Mouse (Mus musculus) megakaryocyte, embryonic 14.5 days (primary cell): Measurements from ENCODE around the gene Atp6v0e2. TPM values are rescaled to one million over a fixed set of nuclear protein-coding genes. Genes with fewer than 3 reads are reported as not detected.
"Not testable (repeated sequence)": the region's sequence is repeated elsewhere in the genome, so short reads cannot be mapped to it uniquely, and the experiment has no call there.

Experiments
- H3K27me3 ChIP-seq: replicated peaks from 2 replicates; pipeline ENCODE3; 2012; ENCODE audit warnings: inconsistent platforms
- H3K36me3 ChIP-seq: replicated peaks from 2 replicates; pipeline ENCODE3; 2012; ENCODE audit warnings: low read length, inconsistent platforms, mixed read lengths
- H3K4me1 ChIP-seq: 2 replicates; pipeline ENCODE4 v1.6.1; 2012; ENCODE audit warnings: inconsistent platforms
- H3K4me3 ChIP-seq: replicated peaks from 2 replicates; pipeline ENCODE3; 2012; ENCODE audit warnings: moderate library complexity, mild to moderate bottlenecking, inconsistent platforms
- H3K9me3 ChIP-seq: 2 replicates; pipeline ENCODE4 v1.6.1; 2012; ENCODE audit warnings: inconsistent platforms
- FLI1 ChIP-seq: IDR thresholded peaks from 2 replicates; pipeline ENCODE4 v1.6.1; 2012; ENCODE audit warnings: low read length, inconsistent platforms, mixed read lengths
- GATA1 ChIP-seq: IDR thresholded peaks from 3 replicates; pipeline ENCODE4 v1.6.1; 2012; ENCODE audit warnings: mixed read lengths, low read length, inconsistent platforms, borderline replicate concordance
- polyA plus RNA-seq: library from polyadenylated mRNA; stranded (reverse); fragments of >175 nt; gene quantifications from 2 replicates; pipeline ENCODE4 v1.2.3, GENCODE M21; 2012; ENCODE audit warnings: low replicate concordance; ENCODE audit not compliant: insufficient read depth

Gene Atp6v0e2
- polyA plus RNA-seq, 1 experiment = 2.1 TPM

- Histone ChIP-seq H3K27me3 (peaks cover 39% of the 10 kb centered on the region), H3K4me1 (peaks cover 2% of the 10 kb centered on the region; the same call in 1 of the 2 replicates), H3K4me3 (no peak overlapping the region), H3K9me3 (no peaks in the 10 kb centered on the region), H3K36me3 (peaks cover 15% of the 10 kb centered on the region)
- TF ChIP-seq FLI1 (no peak), GATA1 (no peak)
Measured at GRCm38 (mm10) chr6:48510426-48510825, 27.0 kb upstream of the Atp6v0e2 start.

- H3K4me3 ChIP-seq = no peak overlapping the region
- H3K36me3 ChIP-seq = peaks cover 28% of the 10 kb centered on the region
- peaks cover 9% of the 10 kb centered on the region for H3K9me3 ChIP-seq
- TF ChIP-seq GATA1 = no peak
- no peak for TF ChIP-seq FLI1
- H3K4me1 ChIP-seq = peaks cover 2% of the 10 kb centered on the region; the same call in 1 of the 2 replicates
- H3K27me3 ChIP-seq = peaks cover 34% of the 10 kb centered on the region
Measured at GRCm38 (mm10) chr6:48511861-48512260, 25.6 kb upstream of the Atp6v0e2 start.

DNA sequence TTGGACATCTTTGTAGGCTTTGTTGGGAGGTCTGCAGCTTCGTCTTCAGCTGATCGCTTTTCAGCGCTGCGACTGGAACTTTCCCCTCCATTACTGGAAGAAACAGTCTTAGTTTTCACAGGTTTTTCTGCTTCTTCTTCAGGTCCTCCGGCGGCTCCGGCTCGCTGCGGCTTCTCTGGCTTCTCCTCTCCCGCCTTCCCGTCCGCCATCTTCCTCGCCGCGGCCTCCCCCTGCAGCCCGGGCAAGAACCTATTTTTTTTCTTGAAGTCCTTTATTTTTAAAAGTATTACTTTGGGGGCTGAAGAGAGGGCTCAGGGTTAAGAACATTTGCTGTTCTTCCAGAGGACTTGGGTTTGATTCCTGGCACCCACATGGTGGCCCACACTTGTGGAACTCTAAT lies 12.5 kb upstream of the Atp6v0e2 start:
- H3K9me3 ChIP-seq, H3K4me1 ChIP-seq, H3K4me3 ChIP-seq: not testable (repeated sequence)
- peaks cover 31% of the 10 kb centered on the region for H3K27me3 ChIP-seq
- peaks cover 19% of the 10 kb centered on the region for H3K36me3 ChIP-seq

- TF ChIP-seq GATA1 (no peak), FLI1 (no peak)
- H3K36me3 ChIP-seq = peaks cover 31% of the 10 kb centered on the region
Measured at GRCm38 (mm10) chr6:48527901-48528300, 9.5 kb upstream of the Atp6v0e2 start.

DNA sequence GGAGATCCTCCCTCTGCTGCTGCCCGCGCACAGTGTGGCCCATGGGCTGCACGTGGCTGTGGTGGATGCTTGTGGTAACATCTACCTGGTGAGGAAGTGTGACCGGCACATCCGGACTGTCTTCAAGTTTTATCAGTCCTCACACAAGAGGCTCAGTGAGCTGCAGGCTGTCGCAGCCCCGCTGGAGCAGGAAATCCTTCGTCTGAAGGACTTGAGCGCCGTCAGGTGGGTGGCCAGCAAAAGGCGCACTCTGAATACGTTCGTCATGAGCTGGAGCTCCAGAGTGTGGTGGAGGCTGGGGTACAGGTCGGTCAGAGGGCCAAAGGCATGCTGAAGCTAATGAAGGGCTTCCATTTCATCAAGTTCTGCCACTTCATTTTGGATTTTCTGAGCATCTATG lies 8.2 kb upstream of the Atp6v0e2 start:
- Histone ChIP-seq H3K4me1 (peaks cover 29% of the 10 kb centered on the region), H3K9me3 (no peaks in the 10 kb centered on the region), H3K36me3 (peaks cover 32% of the 10 kb centered on the region), H3K27me3 (peaks cover 73% of the 10 kb centered on the region), H3K4me3 (no peak overlapping the region)
- no peak for TF ChIP-seq FLI1
- TF ChIP-seq GATA1 = no peak

More at GRCm38 (mm10) chr6:48527901-48528300, 9.5 kb upstream of the Atp6v0e2 start:
- H3K9me3 ChIP-seq = no peaks in the 10 kb centered on the region
- peaks cover 60% of the 10 kb centered on the region for H3K27me3 ChIP-seq
- no peak overlapping the region for H3K4me3 ChIP-seq
- H3K4me1 ChIP-seq = peaks cover 29% of the 10 kb centered on the region

DNA sequence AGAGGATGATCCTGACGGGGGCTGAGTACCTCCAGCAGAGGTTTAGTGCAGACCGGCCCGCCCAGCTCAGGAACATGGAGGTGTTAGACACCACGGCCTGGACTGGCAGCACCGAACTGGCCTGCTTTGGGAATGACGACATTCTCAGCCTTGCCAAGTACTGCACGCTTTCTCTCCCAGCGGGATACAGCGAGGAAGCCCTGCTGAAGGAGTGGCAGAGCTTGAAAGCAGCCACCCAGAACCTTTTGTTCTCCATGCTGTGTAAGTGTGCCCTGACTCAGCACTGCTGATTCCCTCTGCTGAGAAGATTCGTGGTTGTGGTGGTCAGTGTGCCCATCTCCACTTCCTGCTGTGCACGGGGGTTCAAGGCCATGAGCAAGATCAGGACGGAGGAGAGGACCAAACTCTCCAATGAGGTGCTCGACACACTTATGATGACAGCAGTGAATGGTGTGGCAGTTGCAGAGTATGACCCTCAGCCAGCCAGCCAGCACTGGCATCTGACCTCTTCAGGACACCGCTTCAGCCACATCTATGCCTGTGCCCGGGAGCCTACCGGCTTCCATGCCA lies 7.5 kb upstream of the Atp6v0e2 start:
- no peak overlapping the region for H3K4me3 ChIP-seq

DNA sequence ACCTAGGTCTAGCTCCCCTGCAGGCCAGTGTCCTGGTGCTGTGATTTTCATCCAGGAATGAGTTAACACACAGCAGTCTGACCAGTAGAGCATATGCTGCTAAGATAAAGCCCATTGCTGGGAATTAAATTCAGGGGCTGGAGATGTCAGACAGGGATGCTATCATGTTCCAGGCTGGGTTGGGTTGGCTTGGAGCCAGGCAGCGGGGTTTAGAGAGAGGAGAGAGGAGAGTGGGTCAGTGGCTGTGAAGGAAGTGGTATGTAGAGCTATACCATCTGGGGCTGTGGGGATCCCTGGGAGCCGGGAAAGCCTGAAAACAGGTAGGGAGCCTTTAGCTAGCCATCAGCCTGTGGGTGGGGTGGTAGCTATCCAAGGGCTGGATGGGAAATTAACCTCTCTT lies 6.6 kb upstream of the Atp6v0e2 start:
- peaks cover 88% of the 10 kb centered on the region for H3K27me3 ChIP-seq
- TF ChIP-seq FLI1 (no peak), GATA1 (no peak)
- no peaks in the 10 kb centered on the region for H3K9me3 ChIP-seq
- H3K4me3 ChIP-seq = no peak overlapping the region
- H3K36me3 ChIP-seq = peaks cover 32% of the 10 kb centered on the region
- H3K4me1 ChIP-seq = peaks cover 29% of the 10 kb centered on the region

More for the DNA sequence above, 7.5 kb upstream of the Atp6v0e2 start:
- H3K4me1 ChIP-seq = peaks cover 29% of the 10 kb centered on the region
- no peak for TF ChIP-seq GATA1
- TF ChIP-seq FLI1 = no peak
- H3K36me3 ChIP-seq = peaks cover 32% of the 10 kb centered on the region
- no peaks in the 10 kb centered on the region for H3K9me3 ChIP-seq
- peaks cover 79% of the 10 kb centered on the region for H3K27me3 ChIP-seq

DNA sequence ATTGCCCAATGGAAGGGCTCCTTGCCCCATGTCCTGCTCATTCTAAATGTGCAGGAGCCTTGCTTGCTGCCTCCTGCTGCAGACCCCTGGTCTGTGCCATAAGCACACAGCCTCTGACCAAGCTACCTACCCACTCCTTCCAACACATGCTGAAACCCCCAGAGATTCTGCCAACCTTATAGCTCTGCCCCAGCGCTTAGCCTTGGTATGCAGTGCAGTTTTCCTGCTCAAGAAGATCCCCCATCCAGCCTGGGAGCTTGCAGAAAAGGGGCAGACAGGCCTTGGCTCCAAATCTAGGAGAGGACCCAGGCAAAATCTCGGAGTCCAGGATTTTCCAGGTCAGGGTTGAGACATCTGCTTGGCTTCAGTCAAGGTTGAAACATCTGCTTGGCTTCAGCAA lies 3.9 kb upstream of the Atp6v0e2 start:
- Histone ChIP-seq H3K4me1 (peaks cover 54% of the 10 kb centered on the region), H3K9me3 (no peaks in the 10 kb centered on the region), H3K36me3 (peaks cover 21% of the 10 kb centered on the region), H3K27me3 (peaks cover 95% of the 10 kb centered on the region), H3K4me3 (no peak overlapping the region)
- TF ChIP-seq GATA1 (no peak), FLI1 (no peak)

- no peaks in the 10 kb centered on the region for H3K9me3 ChIP-seq
- TF ChIP-seq FLI1 (no peak), GATA1 (no peak)
- peaks cover 85% of the 10 kb centered on the region for H3K27me3 ChIP-seq
- H3K36me3 ChIP-seq = peaks cover 13% of the 10 kb centered on the region
- peaks cover 47% of the 10 kb centered on the region for H3K4me1 ChIP-seq
- no peak overlapping the region for H3K4me3 ChIP-seq
Measured at GRCm38 (mm10) chr6:48534913-48535312, 2.5 kb upstream of the Atp6v0e2 start.

DNA sequence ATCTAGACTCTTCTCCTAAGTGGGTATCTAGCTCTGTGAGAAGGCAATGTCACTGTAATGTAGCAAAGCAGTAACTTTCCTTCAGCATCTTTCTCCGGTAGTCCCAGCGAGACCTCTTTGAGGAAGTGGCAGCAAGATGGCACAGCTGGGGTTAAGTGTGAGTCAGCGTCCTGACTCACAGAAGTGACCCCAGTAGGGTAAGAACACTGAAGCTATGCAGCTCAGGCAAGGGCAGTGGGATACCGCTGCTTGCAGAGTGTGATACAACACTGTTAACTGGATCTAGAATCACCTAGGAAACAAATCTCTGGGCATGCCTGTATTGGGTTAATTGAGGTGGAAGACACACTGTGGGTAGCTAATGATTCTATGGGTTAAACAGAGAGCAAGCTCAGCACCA lies 1.3 kb upstream of the Atp6v0e2 start:
- Histone ChIP-seq H3K4me3 (no peak overlapping the region), H3K36me3 (peaks cover 13% of the 10 kb centered on the region), H3K4me1 (peaks cover 36% of the 10 kb centered on the region), H3K9me3 (no peaks in the 10 kb centered on the region), H3K27me3 (peaks cover 73% of the 10 kb centered on the region)
- TF ChIP-seq FLI1 = no peak
- TF ChIP-seq GATA1 = no peak
